Mouse (Mus musculus): Measurements from ENCODE around the gene Spock1. TPM values are rescaled to one million over a fixed set of nuclear protein-coding genes. Genes with fewer than 3 reads are reported as not detected.

The Spock1 gene
- polyA plus RNA-seq, 1 experiment from 2014 or later, result 0.77 TPM

GRCm38 (mm10) chr13:57685201-57685600 lies 222.9 kb downstream of the Spock1 start:
- 24% methylated on average over 11 of the region's 11 CpGs for WGBS

GRCm38 (mm10) chr13:57679591-57679990 lies 228.5 kb downstream of the Spock1 start:
- Histone ChIP-seq H3K4me3 (ENCODE audit: low read length) (no peak overlapping the region), H3K9me3 (replicated peaks; ENCODE audit: control insufficient read depth, low read length) (no peaks in the 10 kb centered on the region)
- 63% methylated on average over 2 of the region's 2 CpGs for WGBS

More at GRCm38 (mm10) chr13:57685201-57685600, 222.9 kb downstream of the Spock1 start:
- Histone ChIP-seq H3K27me3 (ENCODE audit: control insufficient read depth, insufficient read depth, low read length) (no peaks in the 10 kb centered on the region), H3K9ac (ENCODE audit: low read length) (no peak overlapping the region), H3K27ac (ENCODE audit: low read length) (no peak overlapping the region), H3K9me3 (replicated peaks; ENCODE audit: control insufficient read depth, low read length) (no peaks in the 10 kb centered on the region), H3K4me3 (ENCODE audit: low read length) (no peak overlapping the region), H3K36me3 (ENCODE audit: control insufficient read depth, insufficient read depth) (no peaks in the 10 kb centered on the region), H3K4me2 (ENCODE audit: low read depth, low read length) (no peak overlapping the region), H3K4me1 (ENCODE audit: control insufficient read depth, insufficient read depth, low read length) (no peaks in the 10 kb centered on the region)
- ATAC-seq (replicated peaks; ENCODE audit: extremely low read depth, insufficient read depth, low FRiP score), result no peak

GRCm38 (mm10) chr13:57676820-57677219 lies 231.3 kb downstream of the Spock1 start:
- no peak for ATAC-seq (replicated peaks; ENCODE audit: extremely low read depth, insufficient read depth, low FRiP score)
- 92% methylated on average over 1 of the region's 1 CpGs for WGBS
- Histone ChIP-seq H3K4me2 (ENCODE audit: low read depth, low read length) (no peak overlapping the region), H3K4me1 (ENCODE audit: control insufficient read depth, insufficient read depth, low read length) (no peaks in the 10 kb centered on the region), H3K36me3 (ENCODE audit: control insufficient read depth, insufficient read depth) (no peaks in the 10 kb centered on the region), H3K27ac (ENCODE audit: low read length) (no peak overlapping the region), H3K27me3 (ENCODE audit: control insufficient read depth, insufficient read depth, low read length) (no peaks in the 10 kb centered on the region), H3K9ac (ENCODE audit: low read length) (no peak overlapping the region), H3K9me3 (replicated peaks; ENCODE audit: control insufficient read depth, low read length) (no peaks in the 10 kb centered on the region), H3K4me3 (ENCODE audit: low read length) (no peak overlapping the region)

More at GRCm38 (mm10) chr13:57679591-57679990, 228.5 kb downstream of the Spock1 start:
- Histone ChIP-seq H3K36me3 (ENCODE audit: control insufficient read depth, insufficient read depth) (no peaks in the 10 kb centered on the region), H3K27me3 (ENCODE audit: control insufficient read depth, insufficient read depth, low read length) (no peaks in the 10 kb centered on the region), H3K4me1 (ENCODE audit: control insufficient read depth, insufficient read depth, low read length) (no peaks in the 10 kb centered on the region), H3K4me2 (ENCODE audit: low read depth, low read length) (no peak overlapping the region), H3K9ac (ENCODE audit: low read length) (no peak overlapping the region), H3K27ac (ENCODE audit: low read length) (no peak overlapping the region)
- no peak for ATAC-seq (replicated peaks; ENCODE audit: extremely low read depth, insufficient read depth, low FRiP score)

- no peak overlapping the region for H3K9ac ChIP-seq (ENCODE audit: low read length)
- no peak overlapping the region for H3K27ac ChIP-seq (ENCODE audit: low read length)
- no peaks in the 10 kb centered on the region for H3K27me3 ChIP-seq (ENCODE audit: control insufficient read depth, insufficient read depth, low read length)
- H3K4me2 ChIP-seq (ENCODE audit: low read depth, low read length), result no peak overlapping the region
- ATAC-seq (replicated peaks; ENCODE audit: extremely low read depth, insufficient read depth, low FRiP score), result no peak
- no peak overlapping the region for H3K4me3 ChIP-seq (ENCODE audit: low read length)
- peaks cover 4% of the 10 kb centered on the region; the same call in 1 of the 2 replicates for H3K4me1 ChIP-seq (ENCODE audit: control insufficient read depth, insufficient read depth, low read length)
- H3K9me3 ChIP-seq (replicated peaks; ENCODE audit: control insufficient read depth, low read length), result no peaks in the 10 kb centered on the region
- WGBS, result 88% methylated on average over 1 of the region's 1 CpGs
- no peaks in the 10 kb centered on the region for H3K36me3 ChIP-seq (ENCODE audit: control insufficient read depth, insufficient read depth)
Observed at GRCm38 (mm10) chr13:57673399-57673798, 234.7 kb downstream of the Spock1 start.

- H3K36me3 ChIP-seq (ENCODE audit: control insufficient read depth, insufficient read depth), result no peaks in the 10 kb centered on the region
- no peaks in the 10 kb centered on the region for H3K9me3 ChIP-seq (replicated peaks; ENCODE audit: control insufficient read depth, low read length)
- no peak overlapping the region for H3K4me3 ChIP-seq (ENCODE audit: low read length)
- H3K4me1 ChIP-seq (ENCODE audit: control insufficient read depth, insufficient read depth, low read length), result peaks cover 4% of the 10 kb centered on the region; the same call in 1 of the 2 replicates
- 71% methylated on average over 3 of the region's 3 CpGs for WGBS
- no peak overlapping the region for H3K4me2 ChIP-seq (ENCODE audit: low read depth, low read length)
- H3K9ac ChIP-seq (ENCODE audit: low read length), result no peak overlapping the region
- no peaks in the 10 kb centered on the region for H3K27me3 ChIP-seq (ENCODE audit: control insufficient read depth, insufficient read depth, low read length)
- ATAC-seq (replicated peaks; ENCODE audit: extremely low read depth, insufficient read depth, low FRiP score), result no peak
- no peak overlapping the region for H3K27ac ChIP-seq (ENCODE audit: low read length)
Observed at GRCm38 (mm10) chr13:57672762-57673161, 235.4 kb downstream of the Spock1 start.

DNA sequence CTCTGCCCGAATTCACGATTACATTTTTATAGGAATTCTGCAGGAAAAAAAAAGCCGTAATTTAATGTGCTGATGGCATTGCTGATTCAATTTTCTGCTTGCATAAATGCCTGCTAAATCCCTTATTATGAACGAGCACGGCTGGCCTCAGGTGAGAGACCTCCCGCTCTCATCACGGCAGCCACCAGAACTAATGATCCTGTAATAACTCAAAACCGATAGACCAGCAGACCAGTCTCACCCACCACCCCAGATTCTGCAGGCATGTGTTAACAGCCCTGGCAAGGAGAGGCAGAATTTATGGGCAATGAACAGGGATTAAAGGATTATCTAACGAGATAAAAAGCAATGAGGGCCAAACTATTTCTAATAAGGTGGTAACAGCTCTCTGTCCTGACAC lies 236.2 kb downstream of the Spock1 start:
- Histone ChIP-seq H3K36me3 (ENCODE audit: control insufficient read depth, insufficient read depth) (no peaks in the 10 kb centered on the region), H3K9me3 (replicated peaks; ENCODE audit: control insufficient read depth, low read length) (no peaks in the 10 kb centered on the region), H3K9ac (ENCODE audit: low read length) (no peak overlapping the region), H3K27ac (ENCODE audit: low read length) (no peak overlapping the region), H3K4me2 (ENCODE audit: low read depth, low read length) (no peak overlapping the region), H3K4me1 (ENCODE audit: control insufficient read depth, insufficient read depth, low read length) (peaks cover 4% of the 10 kb centered on the region; the same call in 1 of the 2 replicates), H3K4me3 (ENCODE audit: low read length) (no peak overlapping the region), H3K27me3 (ENCODE audit: control insufficient read depth, insufficient read depth, low read length) (no peaks in the 10 kb centered on the region)
- WGBS, result 73% methylated on average over 9 of the region's 9 CpGs
- no peak for ATAC-seq (replicated peaks; ENCODE audit: extremely low read depth, insufficient read depth, low FRiP score)

- Histone ChIP-seq H3K4me2 (ENCODE audit: low read depth, low read length) (no peak overlapping the region), H3K4me3 (ENCODE audit: low read length) (no peak overlapping the region), H3K36me3 (ENCODE audit: control insufficient read depth, insufficient read depth) (no peaks in the 10 kb centered on the region), H3K4me1 (ENCODE audit: control insufficient read depth, insufficient read depth, low read length) (peaks cover 8% of the 10 kb centered on the region; the same call in 1 of the 2 replicates), H3K27me3 (ENCODE audit: control insufficient read depth, insufficient read depth, low read length) (no peaks in the 10 kb centered on the region), H3K9ac (ENCODE audit: low read length) (no peak overlapping the region), H3K9me3 (replicated peaks; ENCODE audit: control insufficient read depth, low read length) (no peaks in the 10 kb centered on the region), H3K27ac (ENCODE audit: low read length) (no peak overlapping the region)
- WGBS, result 52% methylated on average over 5 of the region's 5 CpGs
- no peak for ATAC-seq (replicated peaks; ENCODE audit: extremely low read depth, insufficient read depth, low FRiP score)
Observed at GRCm38 (mm10) chr13:57671322-57671721, 236.8 kb downstream of the Spock1 start.

GRCm38 (mm10) chr13:57667621-57668020 lies 240.5 kb downstream of the Spock1 start:
- Histone ChIP-seq H3K27ac (ENCODE audit: low read length) (no peak overlapping the region), H3K4me2 (ENCODE audit: low read depth, low read length) (no peak overlapping the region), H3K4me1 (ENCODE audit: control insufficient read depth, insufficient read depth, low read length) (peaks cover 8% of the 10 kb centered on the region; the same call in 1 of the 2 replicates), H3K27me3 (ENCODE audit: control insufficient read depth, insufficient read depth, low read length) (no peaks in the 10 kb centered on the region), H3K36me3 (ENCODE audit: control insufficient read depth, insufficient read depth) (no peaks in the 10 kb centered on the region), H3K4me3 (ENCODE audit: low read length) (no peak overlapping the region), H3K9ac (ENCODE audit: low read length) (no peak overlapping the region), H3K9me3 (replicated peaks; ENCODE audit: control insufficient read depth, low read length) (no peaks in the 10 kb centered on the region)
- ATAC-seq (replicated peaks; ENCODE audit: extremely low read depth, insufficient read depth, low FRiP score), result no peak
- WGBS, result 81% methylated on average over 3 of the region's 3 CpGs

DNA sequence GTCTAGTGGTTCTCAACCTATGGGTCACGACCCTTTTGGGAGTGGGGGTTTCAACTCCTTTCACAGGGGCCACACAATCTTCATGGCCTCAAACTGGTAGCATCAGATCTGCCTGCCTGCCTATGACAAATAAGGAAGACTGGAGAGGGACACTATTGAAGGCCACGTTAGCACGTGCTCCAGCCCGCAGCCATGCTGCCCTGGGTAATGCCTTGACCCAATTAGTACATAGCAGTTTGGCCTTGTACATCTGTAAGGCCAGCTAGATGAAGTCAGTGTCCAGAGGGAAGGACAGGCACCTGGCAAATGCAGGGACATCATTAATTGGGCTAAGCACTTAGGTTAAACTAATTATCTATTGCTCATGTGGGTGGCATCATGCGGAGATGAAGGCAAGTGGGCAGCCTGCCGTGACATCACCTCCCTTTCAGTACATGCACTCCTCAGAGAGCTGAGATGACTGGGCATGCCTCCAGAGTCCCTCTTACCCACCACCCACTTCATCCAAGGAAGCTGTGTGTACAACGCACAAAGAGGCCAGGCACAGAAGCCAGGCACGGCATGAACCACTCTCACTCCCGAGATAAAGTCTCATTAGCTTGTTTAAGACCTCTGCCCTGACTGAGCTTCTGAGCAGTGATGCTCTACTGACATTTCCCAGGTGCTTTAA lies 241.8 kb downstream of the Spock1 start:
- H3K4me3 ChIP-seq (ENCODE audit: low read length), result no peak overlapping the region
- 51% methylated on average over 9 of the region's 9 CpGs for WGBS

More for the DNA sequence above, 241.8 kb downstream of the Spock1 start:
- Histone ChIP-seq H3K27me3 (ENCODE audit: control insufficient read depth, insufficient read depth, low read length) (no peaks in the 10 kb centered on the region), H3K9ac (ENCODE audit: low read length) (no peak overlapping the region), H3K27ac (ENCODE audit: low read length) (no peak overlapping the region), H3K4me2 (ENCODE audit: low read depth, low read length) (no peak overlapping the region), H3K4me1 (ENCODE audit: control insufficient read depth, insufficient read depth, low read length) (peaks cover 5% of the 10 kb centered on the region; the same call in 1 of the 2 replicates), H3K36me3 (ENCODE audit: control insufficient read depth, insufficient read depth) (no peaks in the 10 kb centered on the region), H3K9me3 (replicated peaks; ENCODE audit: control insufficient read depth, low read length) (no peaks in the 10 kb centered on the region)
- no peak; the same call in 1 of the 2 replicates for ATAC-seq (replicated peaks; ENCODE audit: extremely low read depth, insufficient read depth, low FRiP score)
